Mouse (Mus musculus) CH12.LX (cell line): ENCODE measurements around the gene Col24a1. TPM values are rescaled to one million over a fixed set of nuclear protein-coding genes. Genes with fewer than 3 reads are reported as not detected.

Experiments
- DNase-seq: peaks from one replicate; pipeline ENCODE4 v3.0.0-alpha.2; 2013; ENCODE audit errors: extremely low read depth
- H3K27ac ChIP-seq: 2 replicates; pipeline ENCODE4 v1.5.1; 2012; ENCODE audit warnings: low read depth, mild to moderate bottlenecking, control low read depth, moderate library complexity; ENCODE audit not compliant: insufficient read depth
- H3K27me3 ChIP-seq: replicated peaks from 2 replicates; pipeline ENCODE3; 2012; ENCODE audit warnings: inconsistent platforms
- H3K36me3 ChIP-seq, 2 experiments: replicated peaks in 1 of 2; 2 replicates each; pipeline versions ENCODE3 to v1.6.1; 2012; ENCODE audit warnings: inconsistent platforms in 1 of 2, low read length in 1 of 2, mild to moderate bottlenecking in 1 of 2, mixed read lengths in 1 of 2, moderate library complexity in 1 of 2; ENCODE audit not compliant: control insufficient read depth in 1 of 2, insufficient read depth in 1 of 2
- H3K4me1 ChIP-seq, 2 experiments: 2 replicates each; pipeline ENCODE4 v1.6.1; 2012; ENCODE audit warnings: inconsistent platforms in 1 of 2, moderate library complexity in 1 of 2; ENCODE audit not compliant: insufficient read depth in 2 of 2, control insufficient read depth in 1 of 2
- H3K4me2 ChIP-seq: 2 replicates; pipeline ENCODE4 v1.6.1; 2012; ENCODE audit warnings: low read depth, mild to moderate bottlenecking, control low read depth; ENCODE audit not compliant: poor library complexity, insufficient read depth, severe bottlenecking
- H3K4me3 ChIP-seq, 3 experiments: fragments of 150-350 bp in 1 of 3; sonication (generic) in 1 of 3; replicated peaks in 1 of 3; 2 replicates each; pipeline versions ENCODE3 to v1.5.1; 2011 to 2012; ENCODE audit warnings: low read depth in 2 of 3, low read length in 2 of 3, mild to moderate bottlenecking in 2 of 3, moderate library complexity in 2 of 3, control low read depth in 1 of 3, improper control_type of control experiment in 1 of 3, inconsistent platforms in 1 of 3, mixed read lengths in 1 of 3; ENCODE audit not compliant: poor library complexity in 1 of 3
- H3K79me2 ChIP-seq: replicated peaks from 2 replicates; pipeline ENCODE4 v1.6.1; 2012; ENCODE audit warnings: mild to moderate bottlenecking, moderate library complexity; ENCODE audit not compliant: control insufficient read depth, poor library complexity, insufficient read depth, severe bottlenecking; ENCODE audit errors: extremely low read depth
- H3K9ac ChIP-seq: 2 replicates; pipeline ENCODE4 v1.6.1; 2012; ENCODE audit warnings: low read depth, mild to moderate bottlenecking, control low read depth, moderate library complexity; ENCODE audit not compliant: insufficient read depth
- H3K9me3 ChIP-seq: replicated peaks from 2 replicates; pipeline ENCODE3; 2012; ENCODE audit warnings: low read length, inconsistent platforms, mixed read lengths
- CHD1 ChIP-seq: IDR thresholded peaks from 2 replicates; pipeline ENCODE4 v1.6.1; 2012; ENCODE audit warnings: low read depth, low read length, improper control_type of control experiment, inconsistent platforms
- CHD2 ChIP-seq: IDR thresholded peaks from 2 replicates; pipeline ENCODE4 v1.6.1; 2011; ENCODE audit warnings: low read length, improper control_type of control experiment
- CTCF ChIP-seq, 2 experiments: IDR thresholded peaks in 1 of 2; conservative IDR thresholded peaks in 1 of 2; 2 replicates each; pipeline ENCODE4 v1.5.1; 2011 to 2012; ENCODE audit warnings: low read depth in 2 of 2, low read length in 2 of 2, improper control_type of control experiment in 1 of 2, inconsistent platforms in 1 of 2, mild to moderate bottlenecking in 1 of 2, moderate library complexity in 1 of 2
- ELF1 ChIP-seq: IDR thresholded peaks from 2 replicates; pipeline ENCODE4 v1.6.1; 2014; ENCODE audit warnings: low read depth, mild to moderate bottlenecking, inconsistent platforms, low read length, improper control_type of control experiment
- EP300 ChIP-seq: IDR thresholded peaks from 2 replicates; pipeline ENCODE4 v1.6.1; 2011; ENCODE audit warnings: low read length, improper control_type of control experiment
- ETS1 ChIP-seq: conservative IDR thresholded peaks from 2 replicates; pipeline ENCODE4 v1.6.1; 2012; ENCODE audit warnings: low read depth, mild to moderate bottlenecking, inconsistent platforms, low read length, improper control_type of control experiment, moderate library complexity
- GABPA ChIP-seq: IDR thresholded peaks from 2 replicates; pipeline ENCODE4 v1.6.1; 2012; ENCODE audit warnings: low read depth, low read length, improper control_type of control experiment, inconsistent platforms; ENCODE audit not compliant: insufficient replicate concordance
- IRF4 ChIP-seq: IDR thresholded peaks from 2 replicates; pipeline ENCODE4 v1.6.1; 2014; ENCODE audit warnings: low read depth, mild to moderate bottlenecking, inconsistent platforms, low read length, improper control_type of control experiment
- JUN ChIP-seq: IDR thresholded peaks from 2 replicates; pipeline ENCODE4 v1.6.1; 2011; ENCODE audit warnings: low read depth, mild to moderate bottlenecking, low read length, improper control_type of control experiment, moderate library complexity; ENCODE audit not compliant: insufficient read depth
- JUND ChIP-seq: conservative IDR thresholded peaks from 2 replicates; pipeline ENCODE4 v1.6.1; 2011; ENCODE audit warnings: low read depth, low read length, improper control_type of control experiment
- KAT2A ChIP-seq: IDR thresholded peaks from 2 replicates; pipeline ENCODE4 v1.6.1; 2012; ENCODE audit warnings: low read length, improper control_type of control experiment, inconsistent platforms; ENCODE audit not compliant: insufficient replicate concordance
- MAX ChIP-seq: IDR thresholded peaks from 2 replicates; pipeline ENCODE4 v1.6.1; 2011; ENCODE audit warnings: low read length, improper control_type of control experiment
- MXI1 ChIP-seq: IDR thresholded peaks from 2 replicates; pipeline ENCODE4 v1.6.1; 2011; ENCODE audit warnings: mild to moderate bottlenecking, low read depth, low read length, improper control_type of control experiment
- MYC ChIP-seq: IDR thresholded peaks from 2 replicates; pipeline ENCODE4 v1.6.1; 2011; ENCODE audit warnings: low read depth, mild to moderate bottlenecking, improper control_type of control experiment, low read length
- NELFE ChIP-seq: IDR thresholded peaks from 2 replicates; pipeline ENCODE4 v1.6.1; 2011; ENCODE audit warnings: low read depth, low read length, improper control_type of control experiment
- NRF1 ChIP-seq: IDR thresholded peaks from 2 replicates; pipeline ENCODE4 v1.6.1; 2014; ENCODE audit warnings: low read depth, mild to moderate bottlenecking, inconsistent platforms, low read length, improper control_type of control experiment, moderate library complexity
- POLR2AphosphoS2 ChIP-seq: IDR thresholded peaks from 2 replicates; pipeline ENCODE4 v1.6.1; 2011; ENCODE audit warnings: low read depth, low read length, improper control_type of control experiment
- SMC3 ChIP-seq: IDR thresholded peaks from 2 replicates; pipeline ENCODE4 v1.6.1; 2011; ENCODE audit warnings: low read depth, low read length, improper control_type of control experiment
- TBP ChIP-seq: conservative IDR thresholded peaks from 2 replicates; pipeline ENCODE4 v1.6.1; 2011; ENCODE audit warnings: low read depth, low read length, improper control_type of control experiment
- TCF12 ChIP-seq: IDR thresholded peaks from 2 replicates; pipeline ENCODE4 v1.6.1; 2014; ENCODE audit warnings: low read depth, mild to moderate bottlenecking, inconsistent platforms, low read length, improper control_type of control experiment
- ZC3H11A ChIP-seq: IDR thresholded peaks from 2 replicates; pipeline ENCODE4 v1.6.1; 2012; ENCODE audit warnings: low read depth, mild to moderate bottlenecking, inconsistent platforms, low read length, improper control_type of control experiment
- ZKSCAN1 ChIP-seq: IDR thresholded peaks from 2 replicates; pipeline ENCODE4 v1.6.1; 2012; ENCODE audit warnings: low read depth, inconsistent platforms, low read length, improper control_type of control experiment, borderline replicate concordance
- ZMIZ1 ChIP-seq: IDR thresholded peaks from 2 replicates; pipeline ENCODE4 v1.6.1; 2012; ENCODE audit warnings: low read depth, mild to moderate bottlenecking, inconsistent platforms, low read length, improper control_type of control experiment
- ZNF384 ChIP-seq: IDR thresholded peaks from 2 replicates; pipeline ENCODE4 v1.6.1; 2012; ENCODE audit warnings: low read depth, low read length, improper control_type of control experiment, inconsistent platforms
- dilution Hi-C: fragments of 300-500 bp; cut with MboI; formaldehyde crosslinking; loops from 2 replicates; pipeline ENCODE4 v1.14.3; 2020; ENCODE audit warnings: low sequenced_read_pairs; ENCODE audit not compliant: extremely low pct_unique_long_range_greater_than_20kb, extremely low pct_ligation_motif_present
- in situ Hi-C: fragments of 300-500 bp; cut with MboI; formaldehyde crosslinking; loops from 3 replicates; pipeline ENCODE4 v1.14.3; 2019; ENCODE audit warnings: low sequenced_read_pairs, low pct_ligation_motif_present, low pct_unique_long_range_greater_than_20kb, mixed read lengths
- polyA plus RNA-seq: library from polyadenylated mRNA; unstranded; fragments of >175 nt; gene quantifications from 2 replicates; pipeline ENCODE4 v1.2.1, GENCODE M21; 2012; ENCODE audit warnings: low read depth; ENCODE audit not compliant: insufficient read length
- total RNA-seq, 2 experiments: library from RNA; depleted of rRNA; stranded (reverse); fragments of 300-350 nt in 1 of 2; fragments of >200 nt in 1 of 2; gene quantifications; 2 replicates each; pipeline ENCODE4 v1.2.3; 2012 to 2014

Gene Col24a1
- total and polyA plus RNA-seq, 3 experiments: 0.10 TPM; not detected in 2

GRCm38 (mm10) chr3:145599059-145599458, 306.8 kb downstream of the Col24a1 start:
- Histone ChIP-seq H3K4me1 (no peaks in the 10 kb centered on the region), H3K36me3 (peaks cover 60 to 85% of the 10 kb centered on the region in 2 experiments), H3K27me3 (no peaks in the 10 kb centered on the region), H3K27ac (no peak overlapping the region), H3K79me2 (no peaks in the 10 kb centered on the region), H3K4me2 (no peak overlapping the region), H3K9me3 (no peaks in the 10 kb centered on the region), H3K9ac (no peak overlapping the region), H3K4me3 (no peak overlapping the region)
- TF ChIP-seq SMC3: peak; percentile 44
- TF ChIP-seq JUND: no peak
- TF ChIP-seq CTCF (conservative IDR thresholded peaks at IDR 0.05 in 1 of 2, IDR thresholded peaks at IDR 0.05 in 1 of 2; ENCODE audit: low read depth in 2 of 2, low read length in 2 of 2): peak; percentile 35 to 49; a peak in 2 of 4 replicates
- TF ChIP-seq MAX: no peak
- TF ChIP-seq CHD2: no peak
- in situ Hi-C loops: no loop called here
- no peak for DNase-seq
- dilution Hi-C loops: no loop called here

DNA sequence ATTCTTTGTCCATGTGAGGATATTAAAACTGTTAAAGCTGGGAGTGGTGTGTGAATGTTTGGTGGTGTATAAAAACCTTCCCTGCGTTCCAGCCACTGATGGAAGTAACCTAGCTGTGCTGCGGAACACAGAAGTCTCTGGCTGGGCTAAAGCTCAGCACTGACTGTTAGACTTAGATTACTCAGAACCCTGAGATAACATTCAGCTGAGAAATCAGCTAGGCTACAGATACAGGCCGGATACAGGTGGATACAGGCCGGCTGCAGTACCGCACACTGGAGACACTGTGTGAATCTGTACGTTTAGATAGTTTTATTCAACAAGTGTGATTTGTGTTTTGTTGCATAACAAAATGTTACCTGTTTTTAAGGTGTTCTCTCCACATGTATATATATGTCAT, 308.5 kb downstream of the Col24a1 start:
- Histone ChIP-seq H3K9ac (no peak overlapping the region), H3K36me3 (peaks cover 60 to 85% of the 10 kb centered on the region in 2 experiments)
- in situ Hi-C loops: no loop called here

DNA sequence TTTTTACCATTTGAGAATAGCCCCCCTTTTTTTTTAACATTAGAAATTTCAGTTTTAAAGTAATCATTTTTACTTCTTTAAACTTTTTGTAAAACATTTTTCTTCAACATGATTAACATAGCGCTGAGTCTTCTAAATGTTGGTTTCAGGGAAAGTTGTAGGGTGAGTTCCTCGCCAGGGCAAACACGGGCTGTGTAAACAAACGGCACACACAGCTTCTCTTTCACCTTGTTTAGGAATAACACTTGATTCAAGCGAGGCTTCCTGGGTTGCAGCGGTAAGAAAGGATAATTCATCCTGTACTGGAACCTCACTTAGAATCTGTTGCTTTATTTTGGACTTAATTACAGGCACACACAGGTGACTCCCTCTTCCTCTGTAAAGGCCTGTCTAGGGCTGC, 309.1 kb downstream of the Col24a1 start:
- dilution Hi-C loops: no loop called here
- in situ Hi-C loops: no loop called here
- no peaks in the 10 kb centered on the region for H3K9me3 ChIP-seq
- H3K4me1 ChIP-seq: no peaks in the 10 kb centered on the region
- no peak overlapping the region for H3K9ac ChIP-seq
- H3K27ac ChIP-seq: no peak overlapping the region
- TF ChIP-seq MYC (no peak), MXI1 (no peak), KAT2A (no peak), TBP (no peak), POLR2AphosphoS2 (no peak), NELFE (no peak), GABPA (no peak), ZNF384 (no peak), NRF1 (no peak), TCF12 (no peak), ELF1 (no peak), JUND (no peak), ZMIZ1 (no peak), EP300 (no peak), ETS1 (no peak), ZKSCAN1 (no peak), IRF4 (no peak), MAX (no peak)
- DNase-seq: no peak
- no peak overlapping the region for H3K4me3 ChIP-seq
- H3K4me2 ChIP-seq: no peak overlapping the region
- H3K27me3 ChIP-seq: no peaks in the 10 kb centered on the region
- H3K36me3 ChIP-seq: peaks cover 59 to 84% of the 10 kb centered on the region in 2 experiments
- no peaks in the 10 kb centered on the region for H3K79me2 ChIP-seq

More for the DNA sequence above, 308.5 kb downstream of the Col24a1 start:
- DNase-seq: no peak
- no peaks in the 10 kb centered on the region for H3K9me3 ChIP-seq
- no peak for TF ChIP-seq NRF1
- no peak for TF ChIP-seq GABPA
- TF ChIP-seq JUND: no peak
- TF ChIP-seq JUN: no peak
- TF ChIP-seq ZMIZ1: no peak
- no peak for TF ChIP-seq ZC3H11A
- no peak for TF ChIP-seq CHD1
- no peak for TF ChIP-seq MXI1
- no peak overlapping the region for H3K4me3 ChIP-seq
- no peak overlapping the region for H3K4me2 ChIP-seq
- no peaks in the 10 kb centered on the region for H3K4me1 ChIP-seq
- H3K79me2 ChIP-seq: no peaks in the 10 kb centered on the region
- H3K27me3 ChIP-seq: no peaks in the 10 kb centered on the region
- no peak overlapping the region for H3K27ac ChIP-seq
- dilution Hi-C loops: no loop called here
